Mouse (Mus musculus) forebrain, embryonic 11.5 days (tissue): ENCODE data around the gene Usp25. TPM values are rescaled to one million over a fixed set of nuclear protein-coding genes. Genes with fewer than 3 reads are reported as not detected.
A peak's percentile ranks its signal among the peaks of the same experiment; 100 is the strongest.

Source experiments
- ATAC-seq: fragments of 200-750 bp; cut with Nextera tagmentation; replicated peaks from 2 replicates; pipeline ENCODE4 v1.8.0; 2017; ENCODE audit warnings: moderate TSS enrichment; ENCODE audit not compliant: low FRiP score
- DNase-seq: peaks from one replicate; pipeline ENCODE4 v3.0.0-alpha.2; 2017; ENCODE audit warnings: low spot score
- H3K27ac ChIP-seq: fragments of 300-500 bp; sonication (generic); 2 replicates; pipeline ENCODE4 v1.5.1; 2014; ENCODE audit warnings: low read depth, low read length
- H3K27me3 ChIP-seq: fragments of 300-500 bp; sonication (generic); 2 replicates; pipeline ENCODE4 v1.6.1; 2014; ENCODE audit warnings: mild to moderate bottlenecking, low read length, mixed read lengths; ENCODE audit not compliant: control insufficient read depth, insufficient read depth
- H3K36me3 ChIP-seq: fragments of 300-500 bp; sonication (generic); 2 replicates; pipeline ENCODE4 v1.6.1; 2014; ENCODE audit warnings: mild to moderate bottlenecking, low read length, moderate library complexity, mixed read lengths; ENCODE audit not compliant: control insufficient read depth, insufficient read depth
- H3K4me1 ChIP-seq: fragments of 300-500 bp; sonication (generic); replicated peaks from 2 replicates; pipeline ENCODE4 v1.6.1; 2014; ENCODE audit warnings: low read length, mixed read lengths; ENCODE audit not compliant: control insufficient read depth, insufficient read depth
- H3K4me2 ChIP-seq: fragments of 300-500 bp; sonication (generic); 2 replicates; pipeline ENCODE4 v1.6.1; 2014; ENCODE audit warnings: low read depth, mild to moderate bottlenecking, low read length, moderate library complexity, mixed read lengths; ENCODE audit not compliant: severe bottlenecking
- H3K4me3 ChIP-seq: fragments of 300-500 bp; sonication (generic); 2 replicates; pipeline ENCODE4 v1.5.1; 2014; ENCODE audit warnings: low read depth, low read length
- H3K9ac ChIP-seq: fragments of 300-500 bp; sonication (generic); 2 replicates; pipeline ENCODE4 v1.6.1; 2014; ENCODE audit warnings: low read length
- H3K9me3 ChIP-seq: fragments of 300-500 bp; sonication (generic); 2 replicates; pipeline ENCODE4 v1.6.1; 2016; ENCODE audit warnings: low read length, mixed read lengths; ENCODE audit not compliant: control insufficient read depth
- WGBS: fragments of 180-500 bp; shearing (Covaris S2); extraction: QIAGEN DNeasy Blood & Tissue Kit; methylation state at CpG from one replicate; pipeline ENCODE4 v1.1.7; 2014; 5-methylcytosine and 5-hydroxymethylcytosine counted together
- polyA plus RNA-seq: library from polyadenylated mRNA; unstranded; fragments of >200 nt; fragmentation: Nextera tagmentation; extraction: Ambion mirVana; gene quantifications from 2 replicates; pipeline ENCODE4 v1.2.1, GENCODE M21; 2014

Gene Usp25
- polyA plus RNA-seq, 1 experiment from 2014 or later = 31.3 TPM

- Histone ChIP-seq H3K27ac (peak overlapping the region; percentile 62; the same call in 1 of the 2 replicates), H3K4me1 (peaks cover 2% of the 10 kb centered on the region; the same call in 1 of the 2 replicates), H3K4me2 (peak overlapping the region; percentile 70), H3K9ac (peak overlapping the region; percentile 80), H3K4me3 (peak overlapping the region; percentile 82), H3K9me3 (no peaks in the 10 kb centered on the region), H3K36me3 (no peaks in the 10 kb centered on the region), H3K27me3 (no peaks in the 10 kb centered on the region)
- DNase-seq (no peak), ATAC-seq (no peak)
- 2% methylated on average over 17 of the region's 17 CpGs for WGBS
These were observed 1.1 kb downstream of the Usp25 start for GRCm38 (mm10) chr16:77014321-77015211.

DNA sequence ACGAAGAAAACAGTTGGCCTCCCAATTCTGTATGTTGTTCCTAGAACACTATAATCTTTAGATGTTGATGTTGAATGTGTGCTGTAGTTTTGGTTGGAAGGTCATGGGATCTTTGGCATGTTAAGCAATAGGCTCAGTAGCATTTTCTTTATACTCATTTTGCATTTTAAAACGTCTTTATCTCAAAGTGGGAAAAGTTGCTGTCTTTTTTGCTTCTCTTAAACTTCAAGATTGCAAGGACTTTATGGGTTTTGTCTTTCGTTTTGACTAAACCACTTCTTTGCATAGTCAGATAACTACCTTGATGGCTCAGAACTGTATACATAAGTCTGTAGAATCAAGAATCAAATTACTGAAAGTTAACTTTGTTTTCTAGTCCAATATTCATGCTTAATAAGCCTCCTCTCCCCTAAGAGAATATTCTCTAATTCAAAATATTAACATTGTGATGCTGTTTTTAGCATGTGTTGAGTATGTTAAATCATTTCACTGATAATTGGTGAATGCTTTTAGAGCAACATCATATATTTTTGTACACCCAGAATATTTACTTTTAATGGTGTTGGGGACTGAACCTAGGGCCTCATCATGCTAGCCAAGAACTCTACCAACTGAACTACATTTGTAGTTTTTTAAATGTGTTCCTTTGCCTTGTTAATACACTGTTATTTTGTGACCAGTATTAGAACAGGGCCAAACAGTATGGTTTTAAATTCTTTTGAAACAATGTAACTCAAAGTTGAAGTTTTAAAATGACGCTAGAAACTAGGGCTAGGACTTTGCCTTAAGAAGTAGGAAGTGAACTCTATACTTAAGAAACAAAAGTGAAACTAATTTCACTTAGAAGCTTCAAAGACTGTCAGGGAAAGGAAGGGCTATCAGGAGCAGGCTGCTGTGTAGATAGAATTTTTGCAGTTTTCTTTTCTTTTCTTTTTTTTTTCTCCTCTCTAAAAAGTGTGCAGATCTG is 2.2 kb downstream of the Usp25 start:
- Histone ChIP-seq H3K36me3 (no peaks in the 10 kb centered on the region), H3K9me3 (no peaks in the 10 kb centered on the region), H3K27ac (no peak overlapping the region), H3K27me3 (no peaks in the 10 kb centered on the region), H3K9ac (no peak overlapping the region), H3K4me1 (peaks cover 2% of the 10 kb centered on the region; the same call in 1 of the 2 replicates), H3K4me3 (peak overlapping the region; percentile 82; the same call in 1 of the 2 replicates), H3K4me2 (peak overlapping the region; percentile 70; the same call in 1 of the 2 replicates)
- ATAC-seq (no peak), DNase-seq (no peak)
- 63% methylated on average over 4 of the region's 4 CpGs for WGBS

DNA sequence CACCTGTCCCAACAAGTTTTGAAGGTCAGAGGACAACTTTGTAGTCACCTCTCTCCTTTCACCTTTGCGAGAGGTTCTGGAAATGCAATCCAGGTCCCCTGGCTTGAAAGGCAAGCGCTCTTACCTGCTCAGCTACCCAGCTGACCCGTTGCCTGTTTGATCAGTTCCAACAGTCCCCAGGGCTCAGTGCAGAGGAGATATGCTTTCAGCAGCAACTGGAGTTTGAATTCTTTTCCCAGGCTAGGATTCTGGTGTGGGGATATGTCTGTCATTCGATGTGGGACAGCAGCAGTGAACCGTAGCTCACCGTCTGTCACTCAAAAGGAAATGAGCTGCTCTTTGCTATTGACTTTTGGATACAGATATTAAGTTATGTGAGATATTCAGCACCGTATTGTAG is 4.4 kb downstream of the Usp25 start:
- H3K4me1 ChIP-seq = peaks cover 2% of the 10 kb centered on the region; the same call in 1 of the 2 replicates
- H3K27me3 ChIP-seq = no peaks in the 10 kb centered on the region
- no peaks in the 10 kb centered on the region for H3K36me3 ChIP-seq
- no peak for DNase-seq
- no peak overlapping the region for H3K27ac ChIP-seq
- no peak overlapping the region for H3K9ac ChIP-seq
- WGBS = 83% methylated on average over 7 of the region's 7 CpGs
- H3K4me2 ChIP-seq = no peak overlapping the region
- no peak overlapping the region for H3K4me3 ChIP-seq
- no peak for ATAC-seq
- no peaks in the 10 kb centered on the region for H3K9me3 ChIP-seq

DNA sequence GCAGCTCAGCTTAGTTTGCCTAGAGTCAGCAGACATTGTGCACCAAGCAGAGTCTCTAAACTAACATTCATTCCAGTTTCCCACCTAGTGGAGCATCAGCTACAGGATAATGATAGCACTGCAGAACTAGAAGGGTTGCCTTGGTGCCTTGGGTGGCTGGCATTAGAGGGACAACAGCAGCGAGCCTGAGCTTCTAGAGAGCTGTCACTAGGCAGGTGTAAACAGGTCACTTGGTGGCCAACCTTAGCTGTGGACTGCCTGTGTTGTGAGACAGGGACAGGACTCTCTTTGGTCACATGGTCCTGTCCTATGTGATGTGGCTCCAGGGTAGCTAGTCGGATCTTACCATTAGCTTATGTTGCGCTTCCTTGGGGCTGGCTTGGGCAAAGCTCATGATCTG is 6.7 kb downstream of the Usp25 start:
- no peaks in the 10 kb centered on the region for H3K36me3 ChIP-seq
- DNase-seq (no peak), ATAC-seq (no peak)
- H3K4me2 ChIP-seq = no peak overlapping the region
- no peak overlapping the region for H3K27ac ChIP-seq
- H3K27me3 ChIP-seq = no peaks in the 10 kb centered on the region
- no peak overlapping the region for H3K9ac ChIP-seq
- H3K4me1 ChIP-seq = no peaks in the 10 kb centered on the region; the same call in 1 of the 2 replicates
- peaks cover 3% of the 10 kb centered on the region; the same call in 1 of the 2 replicates for H3K9me3 ChIP-seq
- WGBS = 67% methylated on average over 3 of the region's 3 CpGs
- H3K4me3 ChIP-seq = no peak overlapping the region

GRCm38 (mm10) chr16:77023627-77024379 is 10.3 kb downstream of the Usp25 start:
- H3K27me3 ChIP-seq = no peaks in the 10 kb centered on the region
- H3K36me3 ChIP-seq = no peaks in the 10 kb centered on the region
- ATAC-seq (no peak), DNase-seq (no peak)
- H3K4me2 ChIP-seq = no peak overlapping the region
- H3K27ac ChIP-seq = no peak overlapping the region
- H3K4me3 ChIP-seq = no peak overlapping the region
- no peak overlapping the region for H3K9ac ChIP-seq
- WGBS = 89% methylated on average over 7 of the region's 7 CpGs
- H3K9me3 ChIP-seq = peaks cover 3% of the 10 kb centered on the region; the same call in 1 of the 2 replicates
- no peaks in the 10 kb centered on the region; the same call in 1 of the 2 replicates for H3K4me1 ChIP-seq

DNA sequence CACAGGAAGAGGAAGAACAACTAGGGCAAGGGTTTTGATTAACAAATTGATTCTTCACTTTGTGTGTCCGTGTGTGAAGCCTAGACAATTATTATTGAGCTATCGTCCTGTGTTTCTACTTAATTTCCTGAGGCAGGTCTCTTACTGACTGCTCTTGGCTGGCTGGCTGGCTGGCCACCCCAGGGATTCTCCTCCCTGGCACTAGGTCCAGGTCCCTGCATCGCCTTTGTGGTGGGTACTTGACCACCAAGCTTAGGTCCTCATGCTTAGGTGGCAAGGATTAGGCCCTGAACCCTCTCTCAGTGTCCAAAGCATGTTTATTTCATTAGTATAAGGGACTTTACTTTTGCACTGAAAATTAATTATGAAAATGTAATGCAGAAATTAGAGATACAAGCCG is 12.6 kb downstream of the Usp25 start:
- H3K9ac ChIP-seq = no peak overlapping the region
- WGBS = 92% methylated on average over 4 of the region's 4 CpGs
- H3K4me3 ChIP-seq = no peak overlapping the region
- H3K4me2 ChIP-seq = no peak overlapping the region
- no peak for DNase-seq
- H3K27me3 ChIP-seq = no peaks in the 10 kb centered on the region
- no peaks in the 10 kb centered on the region for H3K4me1 ChIP-seq
- no peaks in the 10 kb centered on the region for H3K36me3 ChIP-seq
- H3K27ac ChIP-seq = no peak overlapping the region
- ATAC-seq = no peak
- peaks cover 3% of the 10 kb centered on the region; the same call in 1 of the 2 replicates for H3K9me3 ChIP-seq

DNA sequence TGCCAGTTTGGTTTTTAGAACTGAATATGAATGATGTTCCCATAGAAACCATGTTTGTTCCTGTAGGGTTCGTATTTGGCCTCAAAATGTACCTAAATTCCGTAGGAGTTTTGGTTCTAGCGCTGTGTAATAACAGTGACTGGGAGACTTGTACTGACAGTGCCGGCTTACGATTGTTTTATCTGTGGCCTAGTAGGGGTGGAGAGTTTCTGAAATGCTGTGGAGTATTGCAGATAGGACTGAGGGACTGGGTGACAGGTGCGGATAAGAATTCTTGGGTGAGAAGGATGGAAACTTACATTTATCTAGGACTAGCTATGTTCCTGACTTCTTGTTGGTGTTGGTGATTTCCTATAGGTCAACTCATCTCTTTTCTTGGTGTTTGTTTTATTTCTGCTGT is 13.4 kb downstream of the Usp25 start:
- Histone ChIP-seq H3K9me3 (peaks cover 3% of the 10 kb centered on the region; the same call in 1 of the 2 replicates), H3K4me2 (no peak overlapping the region), H3K27me3 (no peaks in the 10 kb centered on the region), H3K27ac (no peak overlapping the region), H3K4me3 (no peak overlapping the region), H3K36me3 (no peaks in the 10 kb centered on the region), H3K9ac (no peak overlapping the region), H3K4me1 (no peaks in the 10 kb centered on the region)
- 95% methylated on average over 6 of the region's 6 CpGs for WGBS
- DNase-seq (no peak), ATAC-seq (no peak)
